Mouse (Mus musculus): Measurements from ENCODE around the gene Unk. TPM values are rescaled to one million over a fixed set of nuclear protein-coding genes. Genes with fewer than 3 reads are reported as not detected.

The Unk gene
- polyA plus RNA-seq, 1 experiment: 14.5 TPM

DNA sequence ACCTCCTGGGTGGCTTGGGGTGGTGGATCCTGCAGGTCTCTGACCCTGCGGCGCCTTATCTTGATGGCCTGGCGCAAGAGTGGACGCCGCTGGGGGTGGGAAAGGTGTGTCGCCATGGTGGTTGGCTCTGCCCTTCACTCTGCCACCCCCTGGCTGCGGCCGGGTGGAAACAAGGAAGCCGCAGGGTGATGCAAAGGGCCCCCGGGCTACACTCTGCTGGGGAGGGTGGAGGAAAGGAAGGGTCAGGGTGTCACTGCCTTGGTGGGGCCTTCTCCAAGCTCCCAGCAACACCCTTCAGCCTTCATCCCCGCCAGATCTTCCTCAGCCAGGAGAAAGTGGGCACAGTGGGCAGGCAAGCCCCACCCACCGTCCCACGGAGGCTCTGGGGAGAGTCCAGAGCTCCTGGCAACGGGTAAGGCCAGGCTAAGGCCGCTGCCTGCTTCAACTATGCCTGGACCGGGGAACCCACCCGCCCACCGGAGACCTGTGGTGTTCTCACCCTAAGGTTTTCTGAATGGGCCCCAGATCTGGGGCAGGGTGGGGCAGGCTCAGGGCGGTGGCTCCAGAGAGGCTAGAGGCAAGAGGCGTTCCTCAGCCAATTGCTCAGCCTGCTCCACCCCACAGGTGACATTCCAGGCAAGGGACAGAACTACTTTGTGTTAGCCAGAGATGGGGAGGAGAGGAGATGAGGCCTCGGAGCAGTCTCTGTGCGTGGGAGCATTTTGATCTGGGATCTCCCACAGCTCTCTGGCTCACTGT lies 47.5 kb downstream of the Unk start, which contains the start of gene Unc13d:
Gene Unc13d (minus strand): TSS at position 516 of the 759 bp plus-strand sequence.
- TF ChIP-seq CTCF (IDR thresholded peaks at IDR 0.05; ENCODE audit: control insufficient read depth, insufficient read depth, insufficient read length): no peak
- no peak for TF ChIP-seq CEBPB (IDR thresholded peaks at IDR 0.05; ENCODE audit: low read depth)
- no peak for TF ChIP-seq FOSL1 (IDR thresholded peaks at IDR 0.05; ENCODE audit: insufficient read depth, low read length, poor library complexity, severe bottlenecking)
- no peak for TF ChIP-seq MYOG (IDR thresholded peaks at IDR 0.05; ENCODE audit: control insufficient read depth, extremely low read depth, insufficient read length)
- TF ChIP-seq MAX (IDR thresholded peaks at IDR 0.05): no peak
- TF ChIP-seq MYOD1 (IDR thresholded peaks at IDR 0.05; ENCODE audit: control insufficient read depth, insufficient read length, low read depth): no peak
- TF ChIP-seq USF1 (IDR thresholded peaks at IDR 0.05; ENCODE audit: low read depth): no peak
- no peak within 1 kb of the TSS for H3K4me3 ChIP-seq (ENCODE audit: insufficient read depth, poor library complexity, severe bottlenecking)
- H3ac ChIP-seq (ENCODE audit: control insufficient read depth, insufficient read length, low read depth): no peak within 1 kb of the TSS
- H3K27me3 ChIP-seq (ENCODE audit: control insufficient read depth, insufficient read depth, insufficient read length): no peaks in the 10 kb centered on the region
- H3K79me2 ChIP-seq (ENCODE audit: control insufficient read depth, insufficient read depth): no peaks in the 10 kb centered on the region
- H3K36me3 ChIP-seq (ENCODE audit: control insufficient read depth, insufficient read depth): peaks cover 36% of the 10 kb centered on the region
- H3K79me3 ChIP-seq (ENCODE audit: low read depth): no peaks in the 10 kb centered on the region

GRCm38 (mm10) chr11:116078221-116078620 lies 48.1 kb downstream of the Unk start:
- TF ChIP-seq MYOG (IDR thresholded peaks at IDR 0.05; ENCODE audit: control insufficient read depth, extremely low read depth, insufficient read length): no peak
- no peak for TF ChIP-seq CEBPB (IDR thresholded peaks at IDR 0.05; ENCODE audit: low read depth)
- TF ChIP-seq USF1 (IDR thresholded peaks at IDR 0.05; ENCODE audit: low read depth): no peak
- no peak for TF ChIP-seq FOSL1 (IDR thresholded peaks at IDR 0.05; ENCODE audit: insufficient read depth, low read length, poor library complexity, severe bottlenecking)
- no peak for TF ChIP-seq MAX (IDR thresholded peaks at IDR 0.05)
- no peak for TF ChIP-seq MYOD1 (IDR thresholded peaks at IDR 0.05; ENCODE audit: control insufficient read depth, insufficient read length, low read depth)
- Histone ChIP-seq H3K27me3 (ENCODE audit: control insufficient read depth, insufficient read depth, insufficient read length) (no peaks in the 10 kb centered on the region), H3K79me3 (ENCODE audit: low read depth) (no peaks in the 10 kb centered on the region), H3K36me3 (ENCODE audit: control insufficient read depth, insufficient read depth) (peaks cover 38% of the 10 kb centered on the region), H3K79me2 (ENCODE audit: control insufficient read depth, insufficient read depth) (no peaks in the 10 kb centered on the region), H3K4me3 (ENCODE audit: insufficient read depth, poor library complexity, severe bottlenecking) (no peak overlapping the region), H3ac (ENCODE audit: control insufficient read depth, insufficient read length, low read depth) (no peak overlapping the region)

DNA sequence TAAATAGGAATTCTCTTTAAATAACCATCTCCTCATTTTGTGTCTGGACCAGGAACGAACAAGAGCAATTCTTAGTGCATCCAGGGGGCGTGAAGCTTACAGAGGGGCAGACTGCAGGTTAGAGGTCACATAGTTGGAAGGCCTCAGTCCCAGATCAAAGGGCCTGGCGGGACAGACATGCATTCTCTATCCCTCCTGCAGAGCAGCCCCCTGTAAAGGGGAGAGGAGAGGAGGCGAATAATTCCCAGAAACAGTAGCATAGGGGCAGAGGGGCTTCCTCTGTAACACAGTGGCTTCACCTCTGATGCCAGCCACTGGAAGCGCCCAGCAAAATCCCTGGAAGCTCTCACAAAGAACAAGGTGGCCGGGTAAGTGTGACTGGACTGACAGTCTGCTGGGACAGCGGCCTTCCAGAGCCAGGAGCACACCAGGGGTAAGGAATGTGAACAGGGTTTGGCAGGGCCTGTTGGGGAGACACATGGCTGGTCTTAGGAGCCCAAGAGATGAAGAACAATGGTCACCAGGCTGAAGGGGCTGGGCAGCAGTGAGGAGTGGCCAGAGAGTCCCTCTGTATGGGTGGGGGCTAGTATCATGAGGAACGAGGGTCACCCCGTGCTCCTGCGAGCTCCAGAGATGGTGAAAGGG lies 48.7 kb downstream of the Unk start:
- no peaks in the 10 kb centered on the region for H3K79me3 ChIP-seq (ENCODE audit: low read depth)
- no peaks in the 10 kb centered on the region for H3K27me3 ChIP-seq (ENCODE audit: control insufficient read depth, insufficient read depth, insufficient read length)
- no peak overlapping the region for H3K4me3 ChIP-seq (ENCODE audit: insufficient read depth, poor library complexity, severe bottlenecking)
- TF ChIP-seq CTCF (IDR thresholded peaks at IDR 0.05; ENCODE audit: control insufficient read depth, insufficient read depth, insufficient read length) (no peak), USF1 (IDR thresholded peaks at IDR 0.05; ENCODE audit: low read depth) (no peak), MAX (IDR thresholded peaks at IDR 0.05) (no peak), CEBPB (IDR thresholded peaks at IDR 0.05; ENCODE audit: low read depth) (no peak), MYOG (IDR thresholded peaks at IDR 0.05; ENCODE audit: control insufficient read depth, extremely low read depth, insufficient read length) (no peak), FOSL1 (IDR thresholded peaks at IDR 0.05; ENCODE audit: insufficient read depth, low read length, poor library complexity, severe bottlenecking) (no peak), MYOD1 (IDR thresholded peaks at IDR 0.05; ENCODE audit: control insufficient read depth, insufficient read length, low read depth) (no peak)
- no peaks in the 10 kb centered on the region for H3K79me2 ChIP-seq (ENCODE audit: control insufficient read depth, insufficient read depth)
- peaks cover 44% of the 10 kb centered on the region for H3K36me3 ChIP-seq (ENCODE audit: control insufficient read depth, insufficient read depth)
- no peak overlapping the region for H3ac ChIP-seq (ENCODE audit: control insufficient read depth, insufficient read length, low read depth)

DNA sequence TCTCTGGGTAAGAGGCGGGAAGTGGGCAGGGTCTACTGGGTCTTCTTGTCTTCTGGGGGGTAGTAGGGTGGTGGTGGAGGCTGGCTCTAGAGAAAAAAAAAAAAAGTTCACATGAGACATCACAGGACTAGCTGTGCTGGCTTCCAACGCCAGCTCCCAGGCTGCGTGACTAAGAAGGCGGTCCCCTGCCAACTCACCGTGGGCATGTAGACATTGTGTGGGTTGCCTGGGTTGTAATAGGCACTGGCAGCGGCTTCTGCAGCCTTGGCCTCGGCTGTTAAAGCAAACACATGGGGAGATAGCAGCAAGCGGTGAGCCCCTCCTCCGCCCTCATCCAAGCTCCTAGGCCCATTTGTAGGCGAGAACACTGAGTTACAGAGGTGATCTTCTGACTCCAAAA lies 49.4 kb downstream of the Unk start:
- Histone ChIP-seq H3K36me3 (ENCODE audit: control insufficient read depth, insufficient read depth) (peaks cover 50% of the 10 kb centered on the region), H3K79me3 (ENCODE audit: low read depth) (no peaks in the 10 kb centered on the region), H3K79me2 (ENCODE audit: control insufficient read depth, insufficient read depth) (peaks cover 2% of the 10 kb centered on the region), H3K4me3 (ENCODE audit: insufficient read depth, poor library complexity, severe bottlenecking) (no peak overlapping the region), H3ac (ENCODE audit: control insufficient read depth, insufficient read length, low read depth) (no peak overlapping the region), H3K27me3 (ENCODE audit: control insufficient read depth, insufficient read depth, insufficient read length) (no peaks in the 10 kb centered on the region)
- TF ChIP-seq MAX (IDR thresholded peaks at IDR 0.05) (no peak), MYOD1 (IDR thresholded peaks at IDR 0.05; ENCODE audit: control insufficient read depth, insufficient read length, low read depth) (no peak), MYOG (IDR thresholded peaks at IDR 0.05; ENCODE audit: control insufficient read depth, extremely low read depth, insufficient read length) (no peak), CTCF (IDR thresholded peaks at IDR 0.05; ENCODE audit: control insufficient read depth, insufficient read depth, insufficient read length) (no peak), CEBPB (IDR thresholded peaks at IDR 0.05; ENCODE audit: low read depth) (no peak), FOSL1 (IDR thresholded peaks at IDR 0.05; ENCODE audit: insufficient read depth, low read length, poor library complexity, severe bottlenecking) (no peak), USF1 (IDR thresholded peaks at IDR 0.05; ENCODE audit: low read depth) (no peak)

DNA sequence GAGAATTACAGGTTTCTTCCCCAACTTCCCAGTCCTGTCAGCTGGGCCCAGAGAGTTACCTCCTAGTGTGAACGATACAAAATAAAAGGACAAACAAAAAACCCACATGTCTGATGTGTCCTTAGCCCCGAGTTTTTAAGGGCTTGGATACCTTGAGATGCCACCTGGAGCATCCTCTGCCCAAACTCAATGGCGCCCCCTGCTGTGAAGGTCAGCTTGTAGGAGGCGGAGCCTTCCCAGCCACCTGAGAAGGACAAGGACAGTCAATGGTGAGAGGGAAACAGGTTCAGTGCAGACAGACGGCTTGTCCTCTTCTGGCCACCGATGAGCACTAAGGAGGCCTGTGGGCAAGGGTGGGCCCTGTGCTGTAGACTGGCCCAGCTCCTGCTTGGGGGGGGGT lies 51.0 kb downstream of the Unk start:
- Histone ChIP-seq H3K79me3 (ENCODE audit: low read depth) (peaks cover 1% of the 10 kb centered on the region), H3K79me2 (ENCODE audit: control insufficient read depth, insufficient read depth) (peaks cover 18% of the 10 kb centered on the region), H3K36me3 (ENCODE audit: control insufficient read depth, insufficient read depth) (peaks cover 52% of the 10 kb centered on the region), H3K27me3 (ENCODE audit: control insufficient read depth, insufficient read depth, insufficient read length) (no peaks in the 10 kb centered on the region), H3ac (ENCODE audit: control insufficient read depth, insufficient read length, low read depth) (no peak overlapping the region), H3K4me3 (ENCODE audit: insufficient read depth, poor library complexity, severe bottlenecking) (no peak overlapping the region)
- TF ChIP-seq MYOG (IDR thresholded peaks at IDR 0.05; ENCODE audit: control insufficient read depth, extremely low read depth, insufficient read length): no peak
- TF ChIP-seq USF1 (IDR thresholded peaks at IDR 0.05; ENCODE audit: low read depth): no peak
- TF ChIP-seq MAX (IDR thresholded peaks at IDR 0.05): no peak
- TF ChIP-seq FOSL1 (IDR thresholded peaks at IDR 0.05; ENCODE audit: insufficient read depth, low read length, poor library complexity, severe bottlenecking): no peak
- TF ChIP-seq MYOD1 (IDR thresholded peaks at IDR 0.05; ENCODE audit: control insufficient read depth, insufficient read length, low read depth): no peak
- no peak for TF ChIP-seq CEBPB (IDR thresholded peaks at IDR 0.05; ENCODE audit: low read depth)
- no peak for TF ChIP-seq CTCF (IDR thresholded peaks at IDR 0.05; ENCODE audit: control insufficient read depth, insufficient read depth, insufficient read length)

All from C2C12 (cell line).